Mouse (Mus musculus) ES-Bruce4 (cell line): ENCODE measurements at regions not wholly inside any gene's neighbourhood (a gene's known extent, or its start where the extent isn't known, plus 50 kb on each side); places are given as distances from the start of the nearest gene placed in this dataset.

Source experiments
- CTCF ChIP-seq: IDR thresholded peaks from one replicate; pipeline ENCODE4 v1.8.1; 2011; ENCODE audit warnings: low read depth, low read length
- POLR2A ChIP-seq: IDR thresholded peaks from one replicate; pipeline ENCODE4 v1.8.1; 2011; ENCODE audit warnings: low read length; ENCODE audit not compliant: insufficient read depth

GRCm38 (mm10) chr8:96246017-96246416 is 357.7 kb upstream of the Got2 start:
- TF ChIP-seq CTCF: no peak
- TF ChIP-seq POLR2A: no peak
